Mouse (Mus musculus) central nervous system, embryonic 14 days (tissue): Measurements from ENCODE around the gene Ap4b1. TPM values are rescaled to one million over a fixed set of nuclear protein-coding genes. Genes with fewer than 3 reads are reported as not detected.

ENCODE experiments used
- polyA plus RNA-seq: library from polyadenylated mRNA; depleted of rRNA; stranded (reverse); fragments of >200 nt; gene quantifications from 2 replicates; pipeline ENCODE4 v1.2.3, GENCODE M21; 2012; rRNA removed

The Ap4b1 gene
- 26.0 and 26.8 TPM in 2 replicates for polyA plus RNA-seq

DNA sequence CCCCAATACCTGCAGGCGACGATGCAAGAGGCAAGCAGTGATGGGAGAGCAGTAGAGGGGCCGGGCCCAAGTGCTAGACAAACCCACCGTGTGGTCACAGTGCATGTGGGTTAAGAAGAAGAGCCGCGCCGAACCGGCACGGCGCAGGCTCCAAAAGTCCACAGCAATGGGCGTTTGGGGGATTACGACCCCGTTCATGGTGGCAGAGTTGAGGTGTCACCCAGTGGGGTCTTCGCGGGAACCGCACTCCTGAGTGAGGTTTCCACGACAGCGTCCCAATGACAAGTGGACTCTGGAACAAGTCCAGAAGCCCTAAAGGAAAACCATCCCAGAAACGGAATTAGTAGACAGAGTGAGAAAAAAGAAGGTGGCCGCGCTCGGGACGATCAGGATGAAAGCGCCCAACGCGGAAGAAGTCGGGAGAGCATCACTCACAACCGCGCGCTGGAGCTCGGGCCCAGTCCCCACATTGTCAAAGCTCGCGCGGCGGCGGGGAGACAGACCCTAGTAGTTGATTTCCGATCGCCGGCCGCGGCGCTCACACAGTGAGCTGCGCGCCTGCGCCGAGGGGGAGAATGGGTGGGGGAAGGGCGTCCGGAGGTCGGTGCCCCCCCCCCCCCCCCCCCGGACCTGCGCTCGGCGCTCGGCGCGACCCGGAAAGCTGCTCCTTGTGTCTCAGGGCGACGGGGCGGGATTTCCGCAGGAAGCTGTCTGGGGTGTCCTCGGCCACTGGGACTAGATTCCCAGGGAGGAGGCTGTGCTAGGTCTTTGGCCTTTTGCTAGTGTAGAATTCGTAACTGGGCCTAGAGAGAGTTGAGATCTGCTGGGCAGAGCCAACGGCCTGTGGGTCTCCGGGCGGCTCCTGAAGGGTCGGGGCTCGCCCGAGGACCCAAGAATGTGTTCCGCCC, at the start of gene Ap4b1, which contains the start of the genes Dclre1b and Gm43064:
Gene Ap4b1, plus strand, starts transcription at position 630 of the 908 bp plus-strand sequence.
Gene Dclre1b, minus strand, starts transcription at position 554 of the 908 bp plus-strand sequence.
Gene Gm43064, plus strand, starts transcription at position 683 of the 908 bp plus-strand sequence.

DNA sequence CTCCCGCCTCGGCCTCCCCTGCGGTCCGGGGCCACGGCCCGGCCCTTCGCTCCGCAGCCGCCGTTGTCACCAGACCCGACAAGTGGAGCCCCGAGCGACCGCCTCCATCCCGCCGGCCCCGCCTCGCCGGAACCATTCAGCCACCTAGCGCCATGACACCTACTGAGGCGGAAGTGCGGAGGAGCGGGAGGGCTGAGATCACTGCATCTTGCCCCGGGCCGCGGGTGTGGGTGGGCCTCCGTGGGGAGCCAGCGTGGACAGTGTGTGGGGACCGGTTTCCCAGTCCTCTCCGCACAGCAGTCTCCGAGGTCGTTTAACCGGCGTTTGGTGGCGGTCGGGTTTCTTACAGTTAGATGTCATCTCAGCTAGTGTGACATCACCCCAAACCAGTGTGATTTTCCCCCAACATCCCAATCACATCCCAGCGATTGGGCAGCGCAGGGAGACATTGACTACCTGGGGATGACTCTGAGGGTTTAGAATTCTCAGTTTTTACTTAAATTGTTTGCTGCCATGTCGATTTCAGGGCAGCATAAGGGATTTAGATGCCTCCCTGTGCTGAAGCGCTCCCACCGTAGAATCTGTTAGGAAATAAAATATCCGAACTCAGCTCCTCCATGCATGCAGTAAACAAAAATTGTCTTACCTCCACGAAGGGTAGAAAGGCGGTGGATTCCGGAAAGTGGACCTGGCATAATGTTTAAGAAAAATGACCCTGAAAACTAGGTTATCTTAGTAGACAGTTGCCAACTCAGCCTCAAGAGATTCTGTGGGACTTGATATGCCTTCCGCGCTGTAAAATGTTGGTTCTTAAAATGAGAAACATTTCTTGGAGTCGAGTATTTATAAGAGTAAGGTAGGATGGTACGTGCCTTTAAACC, 17.9 kb upstream of the Ap4b1 start, which contains the start of gene Hipk1:
Gene Hipk1, minus strand, starts transcription at position 334 of the 881 bp plus-strand sequence.

DNA sequence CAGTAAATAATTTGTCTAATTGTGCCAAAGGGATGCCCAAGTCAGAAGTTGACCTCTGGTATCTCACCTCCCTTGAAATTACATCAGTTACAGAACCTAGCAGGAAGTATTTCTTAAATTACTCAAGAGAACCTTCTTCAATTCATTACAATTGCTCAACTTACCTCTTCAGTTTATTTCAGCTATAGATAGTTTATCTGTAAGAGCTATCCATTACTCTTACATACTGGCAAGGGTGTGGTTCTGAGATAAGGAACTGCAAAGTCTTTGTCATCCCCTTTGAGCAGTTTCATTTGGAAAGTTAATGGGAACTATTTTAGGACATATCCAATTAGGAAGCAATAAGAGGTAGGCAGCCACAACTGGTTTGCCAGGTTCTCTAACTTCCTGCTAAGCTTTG, 23.1 kb downstream of the Ap4b1 start, which contains the start of gene Bcl2l15:
Gene Bcl2l15, plus strand, starts transcription at position 176 of the 400 bp plus-strand sequence.

DNA sequence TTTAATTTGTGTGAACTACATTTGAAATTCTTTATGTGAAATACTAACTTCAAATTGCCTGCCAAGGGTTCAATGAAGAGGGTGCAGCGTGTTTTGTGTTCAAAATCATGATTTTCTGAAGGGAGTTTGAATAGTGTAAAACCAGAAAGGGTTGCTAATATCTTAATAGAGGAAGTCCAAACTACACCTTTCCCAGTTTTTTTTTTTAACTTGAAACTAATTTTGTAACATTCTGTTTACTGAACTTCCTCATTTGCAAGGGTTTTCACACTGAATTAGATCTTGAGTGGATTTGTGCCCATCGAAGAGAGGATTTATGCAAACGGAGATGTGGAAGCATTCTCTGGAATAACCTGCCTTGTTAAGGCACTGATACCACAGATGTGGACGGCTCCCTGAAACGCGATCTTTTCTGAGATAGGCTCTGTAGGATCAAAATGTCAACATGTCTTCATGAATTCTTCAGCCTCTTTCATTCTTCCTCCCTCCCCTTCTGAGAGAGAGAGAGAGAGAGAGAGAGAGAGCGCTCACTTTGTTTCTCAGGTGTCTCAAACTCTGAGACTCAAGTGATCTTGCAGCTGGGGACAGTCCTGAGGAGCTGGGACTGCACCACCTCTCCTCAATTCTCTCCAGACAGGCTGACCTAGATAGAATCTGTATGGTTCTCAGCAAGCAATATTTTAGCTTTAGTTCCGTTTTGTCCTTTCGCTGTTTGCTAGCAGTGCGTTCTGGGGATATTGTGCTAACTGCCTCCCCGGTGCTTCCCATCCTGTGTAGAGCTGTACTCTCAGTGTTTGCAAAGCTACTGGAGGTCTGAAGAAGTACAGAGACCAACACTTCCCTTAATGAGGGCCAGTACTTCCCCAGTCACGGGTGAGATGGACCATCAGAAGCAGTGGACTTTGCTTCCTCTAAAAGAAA, 49.8 kb downstream of the Ap4b1 start, which contains the start of gene Ptpn22:
Gene Ptpn22, plus strand, starts transcription at position 915 of the 921 bp plus-strand sequence.

Other genes with a start within 250 kb of the Ap4b1 start
- 11.2 and 12.8 TPM in 2 replicates for gene Syt6, start 234.3 kb upstream of the Ap4b1 start, polyA plus RNA-seq
- 0.06 and 0.09 TPM in 2 replicates for gene Atg4a-ps, start 163.5 kb upstream of the Ap4b1 start, polyA plus RNA-seq
- gene Olfml3, start 71.5 kb upstream of the Ap4b1 start, polyA plus RNA-seq = 6.5 and 12.7 TPM in 2 replicates
- gene Gm10964, start 70.2 kb upstream of the Ap4b1 start, polyA plus RNA-seq = not detected in 2 replicates
- gene Hipk1, start 18.0 kb upstream of the Ap4b1 start, polyA plus RNA-seq = 31.4 and 32.7 TPM in 2 replicates
- gene Dclre1b, start 76 bp upstream of the Ap4b1 start, polyA plus RNA-seq = 10.8 and 11.3 TPM in 2 replicates
- 0.20 and 0.38 TPM in 2 replicates for gene Gm43064, start 53 bp downstream of the Ap4b1 start, polyA plus RNA-seq
- 1.4 and 2.1 TPM in 2 replicates for gene Bcl2l15, start 23.1 kb downstream of the Ap4b1 start, polyA plus RNA-seq
- 0.50 and 0.76 TPM in 2 replicates for gene Ptpn22, start 50.3 kb downstream of the Ap4b1 start, polyA plus RNA-seq
- gene Rsbn1, start 104.6 kb downstream of the Ap4b1 start, polyA plus RNA-seq = 15.9 and 18.6 TPM in 2 replicates
- 27.4 and 30.7 TPM in 2 replicates for gene Phtf1, start 158.6 kb downstream of the Ap4b1 start, polyA plus RNA-seq